Mouse (Mus musculus): Measurements from ENCODE around the gene Cpne6. TPM values are rescaled to one million over a fixed set of nuclear protein-coding genes. Genes with fewer than 3 reads are reported as not detected.

Cpne6 gene
- polyA plus RNA-seq, 1 experiment, result 195 TPM

DNA sequence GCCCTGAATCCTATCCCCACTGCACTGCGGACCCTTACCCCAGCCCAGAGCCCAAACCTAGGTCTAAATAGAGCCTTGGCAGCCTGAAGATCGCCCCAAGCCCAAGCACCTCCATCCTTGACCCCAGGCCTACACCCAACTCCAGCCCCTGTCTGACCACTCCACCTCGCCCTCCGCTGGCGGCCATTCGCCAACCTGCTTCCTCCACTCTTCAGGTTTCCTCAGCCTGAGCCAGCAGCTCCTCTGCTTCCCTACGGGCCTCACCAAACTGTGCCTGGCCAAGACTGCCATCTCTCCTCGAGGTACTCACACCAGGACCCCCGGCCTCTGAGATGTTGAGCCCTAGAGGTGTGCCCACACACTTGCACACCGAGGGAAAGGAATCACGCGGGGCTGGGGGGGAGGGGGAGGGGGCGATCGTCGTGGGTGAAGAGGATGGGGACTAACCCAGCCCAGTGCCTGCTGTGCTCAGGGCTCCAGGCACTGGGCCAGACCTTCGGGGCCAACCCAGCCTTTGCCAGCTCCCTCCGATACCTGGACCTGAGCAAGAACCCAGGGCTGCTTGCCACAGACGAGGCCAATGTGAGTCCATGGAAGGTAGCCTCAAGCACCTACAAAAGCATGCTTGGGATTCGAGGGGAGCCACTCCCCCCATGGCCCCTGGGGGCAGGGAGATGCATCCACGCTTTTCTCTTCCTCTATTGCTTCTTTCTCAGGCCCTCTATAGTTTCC, 14.6 kb upstream of the Cpne6 start:
- Histone ChIP-seq H3K4me3 (ENCODE audit: insufficient read depth, low read length) (no peak overlapping the region), H3K27ac (ENCODE audit: insufficient read depth, low read length) (no peak overlapping the region), H3K4me1 (ENCODE audit: control insufficient read depth, insufficient read depth, low read length) (no peaks in the 10 kb centered on the region; the same call in 1 of the 2 replicates)
- TF ChIP-seq POLR2A (IDR thresholded peaks at IDR 0.05; ENCODE audit: extremely low read depth, insufficient read depth, low read length) (no peak), CTCF (IDR thresholded peaks at IDR 0.05; ENCODE audit: extremely low read depth, insufficient read depth, low read length) (no peak)

DNA sequence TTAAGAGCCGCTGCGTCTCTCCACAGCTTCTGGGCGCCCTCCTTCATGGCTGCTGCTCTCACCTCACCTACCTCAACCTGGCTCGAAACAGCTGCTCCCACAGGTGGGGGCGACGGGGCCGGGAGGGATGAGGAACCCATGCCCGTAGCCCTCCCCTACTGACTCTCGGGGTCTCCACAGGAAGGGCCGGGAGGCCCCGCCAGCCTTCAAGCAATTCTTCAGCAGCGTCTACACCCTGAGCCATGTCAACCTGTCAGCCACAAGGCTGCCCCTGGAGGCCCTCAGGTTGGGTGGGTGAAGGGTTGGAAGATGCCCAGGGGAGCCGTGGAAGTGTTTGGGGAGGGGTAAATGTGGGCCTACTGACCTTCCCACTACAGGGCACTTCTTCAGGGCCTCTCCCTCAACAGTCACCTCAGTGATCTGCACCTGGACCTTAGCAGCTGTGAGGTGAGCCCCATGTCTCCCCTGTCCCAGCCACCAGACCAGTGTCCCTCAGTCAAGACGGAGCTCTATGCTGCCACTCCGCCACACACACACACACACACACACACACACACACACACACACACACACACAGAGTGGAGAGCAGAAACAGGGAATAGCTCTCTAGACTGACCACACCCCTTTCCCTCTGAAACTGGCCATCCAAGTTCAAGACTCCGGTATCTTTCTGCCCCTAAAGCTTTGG, 13.3 kb upstream of the Cpne6 start:
- Histone ChIP-seq H3K4me1 (ENCODE audit: control insufficient read depth, insufficient read depth, low read length) (no peaks in the 10 kb centered on the region; the same call in 1 of the 2 replicates), H3K4me3 (ENCODE audit: insufficient read depth, low read length) (no peak overlapping the region), H3K27ac (ENCODE audit: insufficient read depth, low read length) (no peak overlapping the region)
- no peak for TF ChIP-seq POLR2A (IDR thresholded peaks at IDR 0.05; ENCODE audit: extremely low read depth, insufficient read depth, low read length)
- TF ChIP-seq CTCF (IDR thresholded peaks at IDR 0.05; ENCODE audit: extremely low read depth, insufficient read depth, low read length), result no peak

DNA sequence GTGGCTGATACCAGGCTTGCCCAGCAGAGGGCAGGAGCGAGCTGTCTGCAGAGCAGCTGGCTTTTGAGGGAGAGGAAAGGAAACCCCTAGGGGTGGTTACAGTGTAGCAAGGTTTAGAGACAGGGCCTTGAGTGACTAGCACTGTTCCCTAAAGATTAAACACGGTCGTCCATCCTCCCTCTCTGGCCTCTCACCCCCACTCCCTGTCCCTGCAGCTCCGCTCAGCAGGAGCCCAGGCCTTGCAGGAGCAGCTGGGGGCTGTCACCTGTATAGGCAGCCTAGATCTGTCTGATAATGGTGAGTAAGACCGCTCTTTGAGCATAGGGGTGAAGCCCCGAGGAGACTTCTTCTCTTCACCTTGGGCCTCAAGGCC, 12.8 kb upstream of the Cpne6 start:
- no peak overlapping the region for H3K4me3 ChIP-seq (ENCODE audit: insufficient read depth, low read length)
- no peaks in the 10 kb centered on the region; the same call in 1 of the 2 replicates for H3K4me1 ChIP-seq (ENCODE audit: control insufficient read depth, insufficient read depth, low read length)
- TF ChIP-seq CTCF (IDR thresholded peaks at IDR 0.05; ENCODE audit: extremely low read depth, insufficient read depth, low read length), result peak; percentile 96
- no peak for TF ChIP-seq POLR2A (IDR thresholded peaks at IDR 0.05; ENCODE audit: extremely low read depth, insufficient read depth, low read length)
- no peak overlapping the region for H3K27ac ChIP-seq (ENCODE audit: insufficient read depth, low read length)

DNA sequence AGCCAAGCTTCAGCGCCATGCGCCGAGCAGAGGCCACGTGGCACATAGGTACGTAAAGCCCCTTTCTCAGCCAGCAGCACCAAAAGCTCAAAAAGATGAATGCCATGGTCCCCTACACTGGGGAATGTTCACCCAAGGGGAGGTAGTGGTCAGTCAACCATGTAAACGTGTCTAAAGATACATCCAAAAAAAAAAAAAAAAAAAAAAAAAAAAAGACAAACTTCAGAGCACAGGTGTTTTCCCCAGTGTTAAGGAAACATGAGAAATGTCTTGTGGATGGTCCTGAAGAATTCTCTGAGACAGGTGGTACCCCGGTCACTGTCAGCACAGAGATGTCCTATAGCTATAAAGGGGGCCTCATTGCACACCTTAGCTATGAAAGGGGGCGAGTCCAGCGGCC, 4.6 kb upstream of the Cpne6 start:
- Histone ChIP-seq H3K4me3 (ENCODE audit: insufficient read depth, low read length) (no peak overlapping the region), H3K4me1 (ENCODE audit: control insufficient read depth, insufficient read depth, low read length) (no peaks in the 10 kb centered on the region), H3K27ac (ENCODE audit: insufficient read depth, low read length) (no peak overlapping the region)
- no peak for TF ChIP-seq CTCF (IDR thresholded peaks at IDR 0.05; ENCODE audit: extremely low read depth, insufficient read depth, low read length)
- no peak for TF ChIP-seq POLR2A (IDR thresholded peaks at IDR 0.05; ENCODE audit: extremely low read depth, insufficient read depth, low read length)

DNA sequence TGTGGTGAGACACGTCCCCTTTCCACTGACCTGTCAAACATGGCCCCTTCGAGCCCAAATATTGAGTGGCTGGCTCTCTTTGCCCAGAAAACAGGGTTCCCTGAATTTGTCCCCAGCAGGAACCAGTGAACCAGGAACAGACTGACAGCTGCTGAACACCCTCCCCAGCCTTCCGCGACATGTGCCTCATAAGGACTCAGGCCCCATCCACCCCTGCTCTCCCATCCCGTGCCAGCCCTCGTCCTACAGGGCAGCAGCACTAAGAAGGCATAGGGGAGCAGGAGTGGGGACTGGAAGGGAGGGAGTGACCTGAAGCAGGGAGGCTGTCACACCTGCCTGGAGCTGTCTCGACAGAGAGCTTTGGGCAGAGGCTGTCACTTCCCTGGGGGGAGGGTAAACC, 2.4 kb upstream of the Cpne6 start:
- no peak for TF ChIP-seq CTCF (IDR thresholded peaks at IDR 0.05; ENCODE audit: extremely low read depth, insufficient read depth, low read length)
- no peak for TF ChIP-seq POLR2A (IDR thresholded peaks at IDR 0.05; ENCODE audit: extremely low read depth, insufficient read depth, low read length)
- Histone ChIP-seq H3K4me3 (ENCODE audit: insufficient read depth, low read length) (no peak overlapping the region), H3K4me1 (ENCODE audit: control insufficient read depth, insufficient read depth, low read length) (no peaks in the 10 kb centered on the region), H3K27ac (ENCODE audit: insufficient read depth, low read length) (no peak overlapping the region)

DNA sequence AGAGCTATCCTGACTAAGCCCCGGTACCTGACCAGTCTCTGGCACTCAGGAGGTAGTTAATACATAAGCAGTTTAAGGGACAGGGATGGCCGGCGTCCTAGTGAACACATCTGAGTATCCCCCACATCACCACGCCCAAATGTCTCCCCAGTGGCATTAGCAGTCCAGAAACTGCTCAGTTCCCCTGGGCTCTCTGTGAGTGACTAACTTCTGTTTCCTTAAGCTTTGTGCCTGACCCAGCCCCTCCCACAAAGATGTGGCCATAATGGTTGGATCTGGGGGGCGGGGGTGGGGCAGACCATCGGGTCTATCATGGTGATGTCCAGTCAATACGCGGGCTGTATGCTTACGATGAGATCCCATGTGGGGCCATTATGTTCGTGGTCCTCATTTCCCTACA, 705 bp upstream of the Cpne6 start:
- TF ChIP-seq CTCF (IDR thresholded peaks at IDR 0.05; ENCODE audit: extremely low read depth, insufficient read depth, low read length) (no peak), POLR2A (IDR thresholded peaks at IDR 0.05; ENCODE audit: extremely low read depth, insufficient read depth, low read length) (no peak)
- Histone ChIP-seq H3K27ac (ENCODE audit: insufficient read depth, low read length) (no peak overlapping the region), H3K4me3 (ENCODE audit: insufficient read depth, low read length) (no peak overlapping the region; the same call in 1 of the 2 replicates), H3K4me1 (ENCODE audit: control insufficient read depth, insufficient read depth, low read length) (no peaks in the 10 kb centered on the region)

DNA sequence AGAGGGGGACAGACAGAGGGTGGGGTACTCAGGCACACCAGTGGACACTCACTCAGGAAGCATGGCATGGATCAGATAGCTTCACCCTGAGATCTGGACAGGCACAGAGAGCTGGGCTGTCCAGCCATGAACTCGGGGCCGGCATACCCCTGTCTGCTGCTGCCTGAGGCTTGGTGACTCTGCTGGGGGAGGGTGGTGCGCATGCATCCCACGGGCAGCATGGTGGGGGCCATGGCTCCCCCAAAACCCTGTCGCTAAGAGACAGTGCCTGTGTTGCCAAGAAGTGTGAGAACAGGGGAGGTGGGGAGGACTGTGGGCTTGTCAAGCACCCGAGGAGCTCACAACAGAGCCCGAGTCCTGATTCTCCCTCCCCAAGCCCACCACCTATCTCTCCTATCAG, 792 bp downstream of the Cpne6 start:
- Histone ChIP-seq H3K27ac (ENCODE audit: insufficient read depth, low read length) (peak overlapping the region; percentile 75), H3K4me1 (ENCODE audit: control insufficient read depth, insufficient read depth, low read length) (no peaks in the 10 kb centered on the region), H3K4me3 (ENCODE audit: insufficient read depth, low read length) (peak overlapping the region; percentile 75)
- TF ChIP-seq POLR2A (IDR thresholded peaks at IDR 0.05; ENCODE audit: extremely low read depth, insufficient read depth, low read length), result peak; percentile 51; the same call in 1 of the 2 replicates
- TF ChIP-seq CTCF (IDR thresholded peaks at IDR 0.05; ENCODE audit: extremely low read depth, insufficient read depth, low read length), result no peak

DNA sequence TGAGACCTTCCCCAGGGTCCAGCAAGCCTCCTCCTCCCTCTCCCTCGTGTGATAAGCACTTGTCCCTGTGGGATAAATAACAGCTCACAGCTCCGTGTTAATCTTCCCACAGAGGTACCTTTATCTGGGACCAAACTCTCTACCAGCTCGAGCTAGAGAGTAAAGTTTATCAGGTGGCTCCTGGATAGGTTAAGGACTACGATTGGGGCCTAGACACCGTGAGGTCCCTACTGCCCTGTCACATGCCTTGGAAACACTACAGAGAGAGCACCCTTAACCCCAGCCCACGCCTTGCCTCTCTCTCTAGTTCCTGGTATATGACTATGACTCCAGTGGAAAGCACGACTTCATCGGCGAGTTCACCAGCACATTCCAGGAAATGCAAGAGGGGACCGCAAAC, 3.7 kb downstream of the Cpne6 start:
- Histone ChIP-seq H3K4me1 (ENCODE audit: control insufficient read depth, insufficient read depth, low read length) (0 out of 2 replicates have a peak, but pooled peaks cover under 1% of the 10 kb centered on the region), H3K27ac (ENCODE audit: insufficient read depth, low read length) (no peak overlapping the region), H3K4me3 (ENCODE audit: insufficient read depth, low read length) (no peak overlapping the region)
- TF ChIP-seq CTCF (IDR thresholded peaks at IDR 0.05; ENCODE audit: extremely low read depth, insufficient read depth, low read length), result no peak
- no peak for TF ChIP-seq POLR2A (IDR thresholded peaks at IDR 0.05; ENCODE audit: extremely low read depth, insufficient read depth, low read length)

DNA sequence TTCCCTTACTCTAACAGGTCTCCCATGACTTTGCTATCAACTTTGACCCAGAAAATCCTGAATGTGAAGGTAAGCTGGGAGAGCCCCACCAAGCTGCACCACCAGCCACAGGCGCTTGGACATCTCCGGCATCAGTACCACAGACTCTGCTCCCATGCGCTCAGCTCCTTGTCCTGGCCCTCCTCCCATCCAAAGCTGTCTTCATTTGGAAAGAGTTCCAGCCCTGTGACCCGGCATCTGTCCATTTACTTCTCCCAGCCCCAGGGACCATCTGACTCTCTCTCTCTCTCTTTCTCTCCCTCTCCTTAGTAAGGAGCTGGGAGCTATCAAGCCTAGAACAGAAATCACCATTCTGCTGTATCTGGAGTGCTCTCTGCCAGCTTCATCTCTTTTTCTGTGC, 5.6 kb downstream of the Cpne6 start:
- H3K27ac ChIP-seq (ENCODE audit: insufficient read depth, low read length), result no peak overlapping the region
- peaks cover 8% of the 10 kb centered on the region for H3K4me1 ChIP-seq (ENCODE audit: control insufficient read depth, insufficient read depth, low read length)
- H3K4me3 ChIP-seq (ENCODE audit: insufficient read depth, low read length), result no peak overlapping the region
- TF ChIP-seq CTCF (IDR thresholded peaks at IDR 0.05; ENCODE audit: extremely low read depth, insufficient read depth, low read length) (no peak), POLR2A (IDR thresholded peaks at IDR 0.05; ENCODE audit: extremely low read depth, insufficient read depth, low read length) (no peak)

DNA sequence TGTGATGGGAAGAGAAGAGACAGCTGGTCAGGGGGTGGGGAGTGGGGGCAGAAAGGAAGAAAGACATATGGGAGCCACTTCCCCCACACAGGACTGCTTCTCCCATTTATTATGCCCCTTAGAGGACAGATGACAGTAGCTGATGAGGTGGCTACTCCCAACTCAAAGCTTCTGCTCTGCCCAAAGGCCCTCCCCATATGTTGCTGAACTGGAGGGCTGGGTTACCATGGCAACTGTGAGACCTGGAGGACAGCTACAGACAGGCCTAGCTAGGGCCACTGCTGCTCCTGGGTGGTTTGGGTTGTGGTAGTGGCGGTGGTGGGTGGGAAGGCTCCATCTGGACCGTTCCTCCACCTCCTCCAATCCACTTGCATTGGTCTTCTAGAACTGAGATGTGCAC, 8.7 kb downstream of the Cpne6 start:
- Histone ChIP-seq H3K4me1 (ENCODE audit: control insufficient read depth, insufficient read depth, low read length) (peaks cover 8% of the 10 kb centered on the region), H3K4me3 (ENCODE audit: insufficient read depth, low read length) (no peak overlapping the region), H3K27ac (ENCODE audit: insufficient read depth, low read length) (no peak overlapping the region)
- TF ChIP-seq CTCF (IDR thresholded peaks at IDR 0.05; ENCODE audit: extremely low read depth, insufficient read depth, low read length) (no peak), POLR2A (IDR thresholded peaks at IDR 0.05; ENCODE audit: extremely low read depth, insufficient read depth, low read length) (0 out of 2 replicates have a peak, but pooled peaks have one; percentile 2)
